Mouse (Mus musculus) lung, adult 2 months (tissue): Measurements from ENCODE around the gene Ndufa1. TPM values are rescaled to one million over a fixed set of nuclear protein-coding genes. Genes with fewer than 3 reads are reported as not detected.
"Not testable (repeated sequence)": the region's sequence is repeated elsewhere in the genome, so short reads cannot be mapped to it uniquely, and the experiment has no call there.

Experiments used
- DNase-seq: peaks from one replicate; pipeline ENCODE4 v3.0.0; 2022
- H3K4me1 ChIP-seq: fragments of 200-500 bp; 2 replicates; pipeline ENCODE4 v1.6.1; 2011; ENCODE audit warnings: low read length; ENCODE audit not compliant: control insufficient read depth, insufficient read depth
- H3K4me3 ChIP-seq: fragments of 200-500 bp; replicated peaks from 2 replicates; pipeline ENCODE3; 2011; ENCODE audit warnings: low read depth, mild to moderate bottlenecking, control low read depth, low read length; ENCODE audit errors: extremely low read depth
- CTCF ChIP-seq: fragments of 200-500 bp; IDR thresholded peaks from 2 replicates; pipeline ENCODE4 v1.5.1; 2011; ENCODE audit warnings: mild to moderate bottlenecking, low read length, control low read depth; ENCODE audit not compliant: insufficient read depth
- POLR2A ChIP-seq: fragments of 200-500 bp; IDR thresholded peaks from 2 replicates; pipeline ENCODE4 v1.6.1; 2011; ENCODE audit warnings: low read depth, mild to moderate bottlenecking, control low read depth, low read length, borderline replicate concordance; ENCODE audit errors: extremely low read depth
- WGBS: fragments of 180-500 bp; shearing (Covaris S2); methylation state at CpG from one replicate; pipeline ENCODE4 v1.1.7; 2018; 5-methylcytosine and 5-hydroxymethylcytosine counted together
- polyA plus RNA-seq: library from polyadenylated mRNA; depleted of rRNA; stranded (reverse); fragments of >200 nt; gene quantifications from 2 replicates; pipeline ENCODE4 v1.2.3, GENCODE M21; 2012; rRNA removed

Gene Ndufa1
- 175 and 198 TPM in 2 replicates for polyA plus RNA-seq

GRCm38 (mm10) chrX:37191105-37191743, at the start of gene Ndufa1, which contains the start of gene Rnf113a1:
Ndufa1 (minus strand) TSS chrX:37191163.
Rnf113a1 (plus strand) TSS chrX:37191245.
- peak; percentile 78 for DNase-seq
- 32% methylated on average over 63 of the region's 63 CpGs for WGBS
- no peak for TF ChIP-seq CTCF
- no peak for TF ChIP-seq POLR2A

GRCm38 (mm10) chrX:37222158-37222557, 31.2 kb upstream of the Ndufa1 start, which contains the start of gene Rhox1:
Rhox1 (minus strand) TSS chrX:37222258.
- 55% methylated on average over 1 of the region's 1 CpGs for WGBS
- H3K4me1 ChIP-seq, H3K4me3 ChIP-seq, DNase-seq: not testable (repeated sequence)

More at GRCm38 (mm10) chrX:37191105-37191743, at the start of gene Ndufa1, which contains the start of gene Rnf113a1:
- Histone ChIP-seq H3K4me3 (peak within 1 kb of the TSS; percentile 84), H3K4me1 (no peaks in the 10 kb centered on the region)

- WGBS = 79% methylated on average over 10 of the region's 10 CpGs
- TF ChIP-seq CTCF (no peak), POLR2A (no peak)
- H3K4me3 ChIP-seq = no peak within 1 kb of the TSS
- DNase-seq = no peak
- H3K4me1 ChIP-seq = no peaks in the 10 kb centered on the region
Measured at GRCm38 (mm10) chrX:37210941-37211340, 20.0 kb upstream of the Ndufa1 start, which contains the start of gene Gm9. Gm9 (minus strand) TSS chrX:37211041.

GRCm38 (mm10) chrX:37198676-37199075, 7.7 kb upstream of the Ndufa1 start:
- no peak for TF ChIP-seq CTCF
- no peak for TF ChIP-seq POLR2A
- no peaks in the 10 kb centered on the region for H3K4me1 ChIP-seq
- WGBS = 44% methylated on average over 8 of the region's 8 CpGs
- H3K4me3 ChIP-seq = no peak overlapping the region
- DNase-seq = no peak

- TF ChIP-seq CTCF (no peak), POLR2A (no peak)
- 35% methylated on average over 28 of the region's 28 CpGs for WGBS
- DNase-seq = no peak
Measured at GRCm38 (mm10) chrX:37191744-37192379, 899 bp upstream of the Ndufa1 start.

GRCm38 (mm10) chrX:37190755-37191104, 233 bp downstream of the Ndufa1 start:
- 33% methylated on average over 20 of the region's 20 CpGs for WGBS

More at GRCm38 (mm10) chrX:37191744-37192379, 899 bp upstream of the Ndufa1 start:
- H3K4me3 ChIP-seq = peak overlapping the region; percentile 84
- no peaks in the 10 kb centered on the region for H3K4me1 ChIP-seq

GRCm38 (mm10) chrX:37184401-37184800, 6.6 kb downstream of the Ndufa1 start:
- not testable (repeated sequence) for DNase-seq, H3K4me3 ChIP-seq, H3K4me1 ChIP-seq
- WGBS = 44% methylated on average over 8 of the region's 8 CpGs

More at GRCm38 (mm10) chrX:37190755-37191104, 233 bp downstream of the Ndufa1 start:
- DNase-seq = no peak
- Histone ChIP-seq H3K4me3 (peak overlapping the region; percentile 84), H3K4me1 (no peaks in the 10 kb centered on the region)
- TF ChIP-seq POLR2A = no peak
- TF ChIP-seq CTCF = no peak

- no peak within 1 kb of the TSS for H3K4me3 ChIP-seq
- H3K4me1 ChIP-seq = no peaks in the 10 kb centered on the region
- DNase-seq = no peak
- WGBS = 52% methylated on average over 5 of the region's 5 CpGs
- no peak for TF ChIP-seq CTCF
- no peak for TF ChIP-seq POLR2A
Measured at GRCm38 (mm10) chrX:37168742-37169141, 22.2 kb downstream of the Ndufa1 start, which contains the start of gene Akap14. Akap14 (minus strand) TSS chrX:37168842.

GRCm38 (mm10) chrX:37167085-37167484, 23.9 kb downstream of the Ndufa1 start:
- Histone ChIP-seq H3K4me1 (no peaks in the 10 kb centered on the region), H3K4me3 (no peak overlapping the region)
- DNase-seq = peak; percentile 5
- 44% methylated on average over 3 of the region's 3 CpGs for WGBS
- TF ChIP-seq CTCF (peak; percentile 24; the same call in 1 of the 2 replicates), POLR2A (no peak)

GRCm38 (mm10) chrX:37163115-37163514, 27.8 kb downstream of the Ndufa1 start:
- no peak for DNase-seq
- WGBS = 80% methylated on average over 18 of the region's 18 CpGs
- Histone ChIP-seq H3K4me1 (no peaks in the 10 kb centered on the region), H3K4me3 (no peak overlapping the region)
- TF ChIP-seq POLR2A (no peak), CTCF (no peak)
